Mouse (Mus musculus): ENCODE measurements at regions not wholly inside any gene's neighbourhood (a gene's known extent, or its start where the extent isn't known, plus 50 kb on each side); places are given as distances from the start of the nearest gene placed in this dataset.

GRCm38 (mm10) chr4:45746451-45746850, 52.4 kb upstream of the Aldh1b1 start:
- no peak overlapping the region for H3K27ac ChIP-seq (ENCODE audit: low read depth, low read length)
- H3K4me1 ChIP-seq (ENCODE audit: control insufficient read depth, insufficient read depth, low read depth, low read length): no peaks in the 10 kb centered on the region; the same call in 1 of the 2 replicates
- ATAC-seq: peak; percentile 20; the same call in 1 of the 2 replicates
- no peak overlapping the region for H3K9ac ChIP-seq (ENCODE audit: low read depth, low read length)
- H3K36me3 ChIP-seq (ENCODE audit: control insufficient read depth, insufficient read depth, low read length): no peaks in the 10 kb centered on the region
- H3K9me3 ChIP-seq (ENCODE audit: control insufficient read depth, low read length): no peaks in the 10 kb centered on the region
- no peak overlapping the region for H3K4me3 ChIP-seq (ENCODE audit: low read length)
- H3K4me2 ChIP-seq (ENCODE audit: low read length): no peak overlapping the region
- WGBS: 82% methylated on average over 3 of the region's 3 CpGs
- no peaks in the 10 kb centered on the region for H3K27me3 ChIP-seq (replicated peaks; ENCODE audit: control insufficient read depth, insufficient read depth, low read length)

- no peaks in the 10 kb centered on the region; the same call in 1 of the 2 replicates for H3K4me1 ChIP-seq (ENCODE audit: control insufficient read depth, insufficient read depth, low read depth, low read length)
Measured at GRCm38 (mm10) chr4:45745746-45746145, 53.1 kb upstream of the Aldh1b1 start.

GRCm38 (mm10) chr4:45744849-45745407, 53.9 kb upstream of the Aldh1b1 start:
- Histone ChIP-seq H3K4me2 (ENCODE audit: low read length) (no peak overlapping the region), H3K27me3 (replicated peaks; ENCODE audit: control insufficient read depth, insufficient read depth, low read length) (no peaks in the 10 kb centered on the region), H3K9ac (ENCODE audit: low read depth, low read length) (no peak overlapping the region), H3K27ac (ENCODE audit: low read depth, low read length) (no peak overlapping the region), H3K9me3 (ENCODE audit: control insufficient read depth, low read length) (no peaks in the 10 kb centered on the region), H3K4me3 (ENCODE audit: low read length) (no peak overlapping the region), H3K36me3 (ENCODE audit: control insufficient read depth, insufficient read depth, low read length) (no peaks in the 10 kb centered on the region), H3K4me1 (ENCODE audit: control insufficient read depth, insufficient read depth, low read depth, low read length) (no peaks in the 10 kb centered on the region; the same call in 1 of the 2 replicates)
- no peak for ATAC-seq
- 96% methylated on average over 4 of the region's 4 CpGs for WGBS

More at GRCm38 (mm10) chr4:45745746-45746145, 53.1 kb upstream of the Aldh1b1 start:
- no peaks in the 10 kb centered on the region for H3K27me3 ChIP-seq (replicated peaks; ENCODE audit: control insufficient read depth, insufficient read depth, low read length)
- H3K9me3 ChIP-seq (ENCODE audit: control insufficient read depth, low read length): no peaks in the 10 kb centered on the region
- no peak for ATAC-seq
- no peaks in the 10 kb centered on the region for H3K36me3 ChIP-seq (ENCODE audit: control insufficient read depth, insufficient read depth, low read length)
- no peak overlapping the region for H3K9ac ChIP-seq (ENCODE audit: low read depth, low read length)
- no peak overlapping the region for H3K4me2 ChIP-seq (ENCODE audit: low read length)
- H3K27ac ChIP-seq (ENCODE audit: low read depth, low read length): no peak overlapping the region
- WGBS: 60% methylated on average over 9 of the region's 9 CpGs
- H3K4me3 ChIP-seq (ENCODE audit: low read length): no peak overlapping the region

- WGBS: 68% methylated on average over 12 of the region's 12 CpGs
- Histone ChIP-seq H3K27ac (ENCODE audit: low read depth, low read length) (peak overlapping the region; percentile 14; the same call in 1 of the 2 replicates), H3K4me3 (ENCODE audit: low read length) (no peak overlapping the region), H3K36me3 (ENCODE audit: control insufficient read depth, insufficient read depth, low read length) (no peaks in the 10 kb centered on the region), H3K4me2 (ENCODE audit: low read length) (no peak overlapping the region), H3K9ac (ENCODE audit: low read depth, low read length) (no peak overlapping the region), H3K9me3 (ENCODE audit: control insufficient read depth, low read length) (no peaks in the 10 kb centered on the region), H3K27me3 (replicated peaks; ENCODE audit: control insufficient read depth, insufficient read depth, low read length) (no peaks in the 10 kb centered on the region), H3K4me1 (ENCODE audit: control insufficient read depth, insufficient read depth, low read depth, low read length) (peaks cover 21% of the 10 kb centered on the region)
- ATAC-seq: peak; percentile 79
Measured at GRCm38 (mm10) chr4:45740779-45741365, 58.0 kb upstream of the Aldh1b1 start.

GRCm38 (mm10) chr4:45740319-45740718, 58.5 kb upstream of the Aldh1b1 start:
- Histone ChIP-seq H3K9me3 (ENCODE audit: control insufficient read depth, low read length) (no peaks in the 10 kb centered on the region), H3K4me1 (ENCODE audit: control insufficient read depth, insufficient read depth, low read depth, low read length) (peaks cover 21% of the 10 kb centered on the region), H3K4me2 (ENCODE audit: low read length) (no peak overlapping the region), H3K4me3 (ENCODE audit: low read length) (no peak overlapping the region), H3K27me3 (replicated peaks; ENCODE audit: control insufficient read depth, insufficient read depth, low read length) (no peaks in the 10 kb centered on the region), H3K27ac (ENCODE audit: low read depth, low read length) (no peak overlapping the region), H3K36me3 (ENCODE audit: control insufficient read depth, insufficient read depth, low read length) (no peaks in the 10 kb centered on the region), H3K9ac (ENCODE audit: low read depth, low read length) (no peak overlapping the region)
- no peak for ATAC-seq
- 77% methylated on average over 5 of the region's 5 CpGs for WGBS

- ATAC-seq: no peak
- no peak overlapping the region for H3K27ac ChIP-seq (ENCODE audit: low read depth, low read length)
Measured at GRCm38 (mm10) chr4:45739696-45740095, 59.1 kb upstream of the Aldh1b1 start.

GRCm38 (mm10) chr4:45739168-45739567, 59.7 kb upstream of the Aldh1b1 start:
- no peaks in the 10 kb centered on the region for H3K27me3 ChIP-seq (replicated peaks; ENCODE audit: control insufficient read depth, insufficient read depth, low read length)
- peaks cover 21% of the 10 kb centered on the region for H3K4me1 ChIP-seq (ENCODE audit: control insufficient read depth, insufficient read depth, low read depth, low read length)
- 32% methylated on average over 9 of the region's 9 CpGs for WGBS
- H3K9me3 ChIP-seq (ENCODE audit: control insufficient read depth, low read length): no peaks in the 10 kb centered on the region
- ATAC-seq: no peak
- no peak overlapping the region for H3K4me2 ChIP-seq (ENCODE audit: low read length)
- no peak overlapping the region for H3K4me3 ChIP-seq (ENCODE audit: low read length)
- H3K27ac ChIP-seq (ENCODE audit: low read depth, low read length): peak overlapping the region; percentile 0; the same call in 1 of the 2 replicates
- H3K36me3 ChIP-seq (ENCODE audit: control insufficient read depth, insufficient read depth, low read length): no peaks in the 10 kb centered on the region
- H3K9ac ChIP-seq (ENCODE audit: low read depth, low read length): no peak overlapping the region

More at GRCm38 (mm10) chr4:45739696-45740095, 59.1 kb upstream of the Aldh1b1 start:
- Histone ChIP-seq H3K4me3 (ENCODE audit: low read length) (no peak overlapping the region), H3K9me3 (ENCODE audit: control insufficient read depth, low read length) (no peaks in the 10 kb centered on the region), H3K9ac (ENCODE audit: low read depth, low read length) (no peak overlapping the region), H3K36me3 (ENCODE audit: control insufficient read depth, insufficient read depth, low read length) (no peaks in the 10 kb centered on the region), H3K27me3 (replicated peaks; ENCODE audit: control insufficient read depth, insufficient read depth, low read length) (no peaks in the 10 kb centered on the region), H3K4me2 (ENCODE audit: low read length) (no peak overlapping the region), H3K4me1 (ENCODE audit: control insufficient read depth, insufficient read depth, low read depth, low read length) (peaks cover 21% of the 10 kb centered on the region)
- WGBS: 40% methylated on average over 3 of the region's 3 CpGs

- 38% methylated on average over 11 of the region's 11 CpGs for WGBS
- H3K9ac ChIP-seq (ENCODE audit: low read depth, low read length): no peak overlapping the region
Measured at GRCm38 (mm10) chr4:45738746-45739145, 60.1 kb upstream of the Aldh1b1 start.

GRCm38 (mm10) chr4:45736215-45736815, 62.5 kb upstream of the Aldh1b1 start:
- Histone ChIP-seq H3K36me3 (ENCODE audit: control insufficient read depth, insufficient read depth, low read length) (no peaks in the 10 kb centered on the region), H3K9me3 (ENCODE audit: control insufficient read depth, low read length) (no peaks in the 10 kb centered on the region), H3K4me2 (ENCODE audit: low read length) (no peak overlapping the region), H3K27me3 (replicated peaks; ENCODE audit: control insufficient read depth, insufficient read depth, low read length) (no peaks in the 10 kb centered on the region), H3K27ac (ENCODE audit: low read depth, low read length) (peak overlapping the region; percentile 41; the same call in 1 of the 2 replicates), H3K4me3 (ENCODE audit: low read length) (no peak overlapping the region), H3K4me1 (ENCODE audit: control insufficient read depth, insufficient read depth, low read depth, low read length) (peaks cover 21% of the 10 kb centered on the region), H3K9ac (ENCODE audit: low read depth, low read length) (no peak overlapping the region)
- 26% methylated on average over 10 of the region's 10 CpGs for WGBS
- ATAC-seq: peak; percentile 14; the same call in 1 of the 2 replicates

More at GRCm38 (mm10) chr4:45738746-45739145, 60.1 kb upstream of the Aldh1b1 start:
- peak overlapping the region; percentile 0 for H3K27ac ChIP-seq (ENCODE audit: low read depth, low read length)
- H3K4me3 ChIP-seq (ENCODE audit: low read length): no peak overlapping the region
- H3K9me3 ChIP-seq (ENCODE audit: control insufficient read depth, low read length): no peaks in the 10 kb centered on the region
- no peak overlapping the region for H3K4me2 ChIP-seq (ENCODE audit: low read length)
- no peak for ATAC-seq
- peaks cover 21% of the 10 kb centered on the region for H3K4me1 ChIP-seq (ENCODE audit: control insufficient read depth, insufficient read depth, low read depth, low read length)
- H3K36me3 ChIP-seq (ENCODE audit: control insufficient read depth, insufficient read depth, low read length): no peaks in the 10 kb centered on the region
- no peaks in the 10 kb centered on the region for H3K27me3 ChIP-seq (replicated peaks; ENCODE audit: control insufficient read depth, insufficient read depth, low read length)

Data from hindbrain, embryonic 16.5 days (tissue).